Mouse (Mus musculus) E14TG2a.4 (cell line): ENCODE measurements at regions not wholly inside any gene's neighbourhood (a gene's known extent, or its start where the extent isn't known, plus 50 kb on each side); places are given as distances from the start of the nearest gene placed in this dataset.

Source experiments
- CTCF ChIP-seq: conservative IDR thresholded peaks from 2 replicates; pipeline ENCODE4 v1.5.1; 2014; ENCODE audit warnings: low read length
- NANOG ChIP-seq: IDR thresholded peaks from 2 replicates; pipeline ENCODE4 v1.6.1; 2014; ENCODE audit warnings: borderline replicate concordance, low read length, mixed read lengths

DNA sequence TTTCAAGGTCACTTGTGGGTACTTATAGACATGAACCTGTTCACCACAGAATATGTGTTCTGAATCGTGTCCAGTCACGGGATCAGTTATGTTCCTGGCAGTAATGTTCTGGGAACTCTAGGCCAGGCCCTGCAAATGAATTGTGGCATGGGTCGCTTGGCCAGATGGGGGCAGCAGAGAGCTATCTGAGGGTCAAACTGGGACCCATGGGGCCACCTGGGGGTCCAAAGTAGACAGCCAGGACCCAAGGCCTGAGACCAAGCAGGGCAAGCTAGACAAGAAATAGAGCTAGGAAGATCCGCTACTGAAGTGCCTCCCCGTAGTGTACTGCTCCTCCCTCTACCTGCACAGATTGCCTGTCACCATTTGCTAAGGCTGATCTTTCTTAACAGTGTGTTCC lies 623.4 kb downstream of the Insc start:
- TF ChIP-seq CTCF (peak; percentile 70), NANOG (no peak)
